Mouse (Mus musculus): ENCODE measurements at regions not wholly inside any gene's neighbourhood (a gene's known extent, or its start where the extent isn't known, plus 50 kb on each side); places are given as distances from the start of the nearest gene placed in this dataset.

DNA sequence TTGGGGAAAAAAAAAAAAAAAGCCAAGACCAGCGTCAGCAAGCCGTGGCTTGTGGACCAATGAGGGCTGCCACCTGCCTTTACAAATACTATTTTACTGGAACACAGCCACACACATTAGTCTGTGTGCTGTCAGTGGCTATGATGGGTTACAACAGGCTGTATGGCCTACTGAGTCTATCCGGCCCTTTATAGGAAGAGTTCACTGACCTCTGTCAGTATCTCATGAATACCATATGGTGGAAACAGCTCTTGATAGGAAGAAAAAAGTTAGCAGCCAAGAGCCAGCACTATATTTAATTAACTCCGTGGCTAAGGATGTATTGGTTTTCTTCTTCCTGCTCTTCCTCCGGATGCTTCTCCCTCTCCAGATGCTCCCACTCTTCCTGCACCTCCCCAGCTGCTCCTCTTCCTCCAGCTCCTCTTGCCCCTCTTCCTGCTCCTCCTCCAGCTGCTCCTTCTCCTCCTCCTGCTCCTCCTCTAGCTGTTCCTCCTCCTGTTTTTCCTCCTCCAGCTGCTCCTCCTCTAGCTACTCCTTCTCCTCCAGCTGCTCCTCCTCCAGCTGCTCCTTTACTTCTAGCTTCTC is 142.2 kb downstream of the Zbtb18 start:
- ATAC-seq = no peak

GRCm38 (mm10) chr1:177585320-177585719 is 143.2 kb downstream of the Zbtb18 start:
- Histone ChIP-seq H3K36me3 (ENCODE audit: control insufficient read depth, insufficient read depth, low read length) (no peaks in the 10 kb centered on the region), H3K4me2 (ENCODE audit: low read length) (no peak overlapping the region), H3K4me1 (ENCODE audit: control insufficient read depth, insufficient read depth, low read length) (no peaks in the 10 kb centered on the region), H3K9me3 (replicated peaks; ENCODE audit: control insufficient read depth, low read length, poor library complexity, severe bottlenecking) (peaks cover 6% of the 10 kb centered on the region; the same call in 1 of the 2 replicates), H3K27me3 (ENCODE audit: control insufficient read depth, insufficient read depth, low read depth, low read length) (no peaks in the 10 kb centered on the region), H3K9ac (ENCODE audit: low read depth, low read length) (no peak overlapping the region), H3K27ac (ENCODE audit: low read length) (no peak overlapping the region), H3K4me3 (ENCODE audit: low read depth, low read length) (no peak overlapping the region)
- WGBS = 81% methylated on average over 2 of the region's 2 CpGs
- no peak for ATAC-seq

More for the DNA sequence above, 142.2 kb downstream of the Zbtb18 start:
- 86% methylated on average over 5 of the region's 5 CpGs for WGBS
- H3K9me3 ChIP-seq (replicated peaks; ENCODE audit: control insufficient read depth, low read length, poor library complexity, severe bottlenecking) = peaks cover 6% of the 10 kb centered on the region; the same call in 1 of the 2 replicates
- H3K27me3 ChIP-seq (ENCODE audit: control insufficient read depth, insufficient read depth, low read depth, low read length) = no peaks in the 10 kb centered on the region
- H3K4me3 ChIP-seq (ENCODE audit: low read depth, low read length) = no peak overlapping the region
- H3K9ac ChIP-seq (ENCODE audit: low read depth, low read length) = no peak overlapping the region
- no peaks in the 10 kb centered on the region for H3K36me3 ChIP-seq (ENCODE audit: control insufficient read depth, insufficient read depth, low read length)
- no peak overlapping the region for H3K4me2 ChIP-seq (ENCODE audit: low read length)
- no peak overlapping the region for H3K27ac ChIP-seq (ENCODE audit: low read length)
- H3K4me1 ChIP-seq (ENCODE audit: control insufficient read depth, insufficient read depth, low read length) = no peaks in the 10 kb centered on the region

DNA sequence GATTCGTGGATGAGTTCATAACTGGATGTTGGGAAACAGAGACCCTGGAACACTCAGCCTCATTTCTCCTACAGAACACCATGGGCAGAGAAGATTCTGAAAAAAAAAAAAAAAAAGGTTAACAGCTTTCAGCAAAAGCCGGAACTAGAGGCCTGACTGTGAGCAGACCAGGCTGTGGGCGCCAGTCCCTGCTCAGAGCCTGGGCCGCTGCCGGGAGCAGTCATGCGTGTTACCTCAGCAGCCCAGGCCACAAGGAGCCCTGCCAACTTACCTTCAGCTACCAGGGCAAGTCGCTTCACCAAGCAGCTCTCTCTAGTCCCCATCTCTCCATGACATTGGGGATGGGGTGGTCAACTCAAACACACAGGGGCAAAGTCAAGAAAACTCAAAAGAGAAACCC is 140.6 kb upstream of the 1700016C15Rik start:
- WGBS = 82% methylated on average over 7 of the region's 7 CpGs
- Histone ChIP-seq H3K4me2 (ENCODE audit: low read length) (no peak overlapping the region), H3K9me3 (replicated peaks; ENCODE audit: control insufficient read depth, low read length, poor library complexity, severe bottlenecking) (no peaks in the 10 kb centered on the region), H3K36me3 (ENCODE audit: control insufficient read depth, insufficient read depth, low read length) (no peaks in the 10 kb centered on the region), H3K4me3 (ENCODE audit: low read depth, low read length) (no peak overlapping the region), H3K9ac (ENCODE audit: low read depth, low read length) (no peak overlapping the region), H3K4me1 (ENCODE audit: control insufficient read depth, insufficient read depth, low read length) (no peaks in the 10 kb centered on the region), H3K27me3 (ENCODE audit: control insufficient read depth, insufficient read depth, low read depth, low read length) (no peaks in the 10 kb centered on the region), H3K27ac (ENCODE audit: low read length) (no peak overlapping the region)
- ATAC-seq = no peak

DNA sequence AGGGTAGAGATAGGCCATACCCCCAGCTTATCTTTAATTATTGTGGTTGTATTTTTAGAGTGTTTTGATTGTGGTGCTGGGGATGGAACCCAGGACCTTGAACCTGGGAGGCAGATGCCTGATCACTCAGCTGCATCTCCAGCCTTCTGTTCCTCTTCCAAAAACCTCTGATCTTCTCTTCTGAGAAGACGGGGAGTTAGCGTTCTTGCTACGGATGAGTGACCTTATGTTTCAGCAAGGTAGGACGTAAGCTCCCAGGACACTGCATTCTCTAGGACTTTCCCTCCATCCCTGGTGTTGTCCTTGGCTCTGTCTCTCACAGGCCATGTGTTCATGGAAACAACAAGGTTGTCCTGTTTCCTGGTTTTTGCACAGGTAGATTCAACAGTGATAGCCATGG is 140.0 kb upstream of the 1700016C15Rik start:
- Histone ChIP-seq H3K27ac (ENCODE audit: low read length) (no peak overlapping the region), H3K9me3 (replicated peaks; ENCODE audit: control insufficient read depth, low read length, poor library complexity, severe bottlenecking) (no peaks in the 10 kb centered on the region)
- 78% methylated on average over 4 of the region's 4 CpGs for WGBS

DNA sequence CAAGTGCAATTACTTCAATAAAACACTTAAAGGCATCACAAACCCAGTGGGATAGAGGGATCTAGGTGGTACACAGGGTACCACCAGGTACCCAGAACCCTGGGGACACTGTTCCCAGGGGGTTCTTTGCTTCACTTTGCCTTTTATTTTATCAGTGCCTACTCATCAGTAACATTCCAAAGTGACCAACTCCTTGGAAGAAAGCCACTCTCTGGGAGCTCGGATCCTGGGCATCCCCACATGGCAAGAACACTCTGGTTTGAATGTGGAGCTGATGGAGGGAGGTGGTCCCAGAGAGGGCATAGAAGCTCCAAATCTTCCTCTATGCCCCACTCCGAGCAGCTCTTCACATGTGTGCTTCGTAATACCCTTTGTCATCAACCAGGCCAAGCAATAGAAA is 137.9 kb upstream of the 1700016C15Rik start:
- H3K9ac ChIP-seq (ENCODE audit: low read depth, low read length) = no peak overlapping the region
- ATAC-seq = no peak
- no peaks in the 10 kb centered on the region for H3K9me3 ChIP-seq (replicated peaks; ENCODE audit: control insufficient read depth, low read length, poor library complexity, severe bottlenecking)
- no peaks in the 10 kb centered on the region for H3K36me3 ChIP-seq (ENCODE audit: control insufficient read depth, insufficient read depth, low read length)
- H3K4me2 ChIP-seq (ENCODE audit: low read length) = no peak overlapping the region
- no peaks in the 10 kb centered on the region for H3K4me1 ChIP-seq (ENCODE audit: control insufficient read depth, insufficient read depth, low read length)
- no peaks in the 10 kb centered on the region for H3K27me3 ChIP-seq (ENCODE audit: control insufficient read depth, insufficient read depth, low read depth, low read length)
- H3K4me3 ChIP-seq (ENCODE audit: low read depth, low read length) = no peak overlapping the region
- WGBS = 95% methylated on average over 3 of the region's 3 CpGs
- H3K27ac ChIP-seq (ENCODE audit: low read length) = no peak overlapping the region

More for the DNA sequence above, 140.0 kb upstream of the 1700016C15Rik start:
- ATAC-seq = no peak
- H3K27me3 ChIP-seq (ENCODE audit: control insufficient read depth, insufficient read depth, low read depth, low read length) = no peaks in the 10 kb centered on the region
- no peaks in the 10 kb centered on the region for H3K4me1 ChIP-seq (ENCODE audit: control insufficient read depth, insufficient read depth, low read length)
- no peaks in the 10 kb centered on the region for H3K36me3 ChIP-seq (ENCODE audit: control insufficient read depth, insufficient read depth, low read length)
- no peak overlapping the region for H3K4me3 ChIP-seq (ENCODE audit: low read depth, low read length)
- H3K9ac ChIP-seq (ENCODE audit: low read depth, low read length) = no peak overlapping the region
- H3K4me2 ChIP-seq (ENCODE audit: low read length) = no peak overlapping the region

GRCm38 (mm10) chr1:177592337-177592736 is 137.3 kb upstream of the 1700016C15Rik start:
- Histone ChIP-seq H3K9me3 (replicated peaks; ENCODE audit: control insufficient read depth, low read length, poor library complexity, severe bottlenecking) (no peaks in the 10 kb centered on the region), H3K27ac (ENCODE audit: low read length) (no peak overlapping the region), H3K27me3 (ENCODE audit: control insufficient read depth, insufficient read depth, low read depth, low read length) (no peaks in the 10 kb centered on the region), H3K4me1 (ENCODE audit: control insufficient read depth, insufficient read depth, low read length) (no peaks in the 10 kb centered on the region), H3K4me3 (ENCODE audit: low read depth, low read length) (no peak overlapping the region), H3K36me3 (ENCODE audit: control insufficient read depth, insufficient read depth, low read length) (no peaks in the 10 kb centered on the region), H3K4me2 (ENCODE audit: low read length) (no peak overlapping the region), H3K9ac (ENCODE audit: low read depth, low read length) (no peak overlapping the region)
- 92% methylated on average over 9 of the region's 9 CpGs for WGBS
- ATAC-seq = no peak

DNA sequence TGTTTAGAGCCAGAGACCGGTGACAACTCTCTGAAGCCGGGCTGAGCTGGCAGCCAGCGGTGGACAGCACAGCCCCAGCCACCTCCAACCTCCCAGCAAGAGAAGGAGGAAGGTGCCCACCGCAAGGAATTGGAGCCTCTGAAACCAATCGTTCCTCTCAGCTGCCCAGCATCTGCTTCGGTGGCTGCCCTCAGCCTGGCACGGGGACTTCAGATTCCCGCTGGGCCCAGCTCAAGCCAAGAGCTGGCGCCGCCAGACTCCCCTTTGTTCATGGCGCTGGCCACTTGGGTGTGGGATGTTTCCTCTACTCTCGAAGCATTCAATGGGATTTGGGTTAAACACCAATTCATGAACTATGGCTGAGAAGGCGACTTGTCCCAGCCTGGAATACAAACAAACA is 135.3 kb upstream of the 1700016C15Rik start:
- Histone ChIP-seq H3K9me3 (replicated peaks; ENCODE audit: control insufficient read depth, low read length, poor library complexity, severe bottlenecking) (no peaks in the 10 kb centered on the region), H3K4me1 (ENCODE audit: control insufficient read depth, insufficient read depth, low read length) (no peaks in the 10 kb centered on the region), H3K4me3 (ENCODE audit: low read depth, low read length) (no peak overlapping the region), H3K9ac (ENCODE audit: low read depth, low read length) (no peak overlapping the region), H3K27me3 (ENCODE audit: control insufficient read depth, insufficient read depth, low read depth, low read length) (no peaks in the 10 kb centered on the region), H3K4me2 (ENCODE audit: low read length) (no peak overlapping the region), H3K27ac (ENCODE audit: low read length) (no peak overlapping the region), H3K36me3 (ENCODE audit: control insufficient read depth, insufficient read depth, low read length) (no peaks in the 10 kb centered on the region)
- no peak for ATAC-seq
- 83% methylated on average over 13 of the region's 13 CpGs for WGBS

GRCm38 (mm10) chr1:177595326-177595914 is 134.2 kb upstream of the 1700016C15Rik start:
- no peak for ATAC-seq
- Histone ChIP-seq H3K4me3 (ENCODE audit: low read depth, low read length) (no peak overlapping the region), H3K27me3 (ENCODE audit: control insufficient read depth, insufficient read depth, low read depth, low read length) (no peaks in the 10 kb centered on the region), H3K4me1 (ENCODE audit: control insufficient read depth, insufficient read depth, low read length) (no peaks in the 10 kb centered on the region), H3K9ac (ENCODE audit: low read depth, low read length) (no peak overlapping the region), H3K9me3 (replicated peaks; ENCODE audit: control insufficient read depth, low read length, poor library complexity, severe bottlenecking) (no peaks in the 10 kb centered on the region), H3K36me3 (ENCODE audit: control insufficient read depth, insufficient read depth, low read length) (no peaks in the 10 kb centered on the region), H3K4me2 (ENCODE audit: low read length) (no peak overlapping the region), H3K27ac (ENCODE audit: low read length) (no peak overlapping the region)
- WGBS = 68% methylated on average over 7 of the region's 7 CpGs

GRCm38 (mm10) chr1:177597036-177597435 is 132.6 kb upstream of the 1700016C15Rik start:
- no peak overlapping the region for H3K4me2 ChIP-seq (ENCODE audit: low read length)
- WGBS = 86% methylated on average over 4 of the region's 4 CpGs
- H3K27me3 ChIP-seq (ENCODE audit: control insufficient read depth, insufficient read depth, low read depth, low read length) = no peaks in the 10 kb centered on the region
- no peak overlapping the region for H3K9ac ChIP-seq (ENCODE audit: low read depth, low read length)
- no peaks in the 10 kb centered on the region for H3K36me3 ChIP-seq (ENCODE audit: control insufficient read depth, insufficient read depth, low read length)
- H3K4me1 ChIP-seq (ENCODE audit: control insufficient read depth, insufficient read depth, low read length) = no peaks in the 10 kb centered on the region
- no peaks in the 10 kb centered on the region for H3K9me3 ChIP-seq (replicated peaks; ENCODE audit: control insufficient read depth, low read length, poor library complexity, severe bottlenecking)
- H3K4me3 ChIP-seq (ENCODE audit: low read depth, low read length) = no peak overlapping the region
- no peak overlapping the region for H3K27ac ChIP-seq (ENCODE audit: low read length)
- ATAC-seq = no peak

Measured in midbrain, embryonic 16.5 days (tissue).